Mouse (Mus musculus) forebrain, embryonic 10.5 days (tissue): ENCODE results near the gene Epha2. TPM values are rescaled to one million over a fixed set of nuclear protein-coding genes. Genes with fewer than 3 reads are reported as not detected.

Experiments used
- DNase-seq: peaks from one replicate; pipeline ENCODE4 v3.0.0-alpha.2; 2017; ENCODE audit warnings: low spot score; ENCODE audit errors: extremely low spot score
- H3K27ac ChIP-seq: fragments of 300-500 bp; sonication (generic); 2 replicates; pipeline ENCODE4 v1.5.1; 2016; ENCODE audit warnings: mild to moderate bottlenecking
- H3K27me3 ChIP-seq: fragments of 300-500 bp; sonication (generic); 2 replicates; pipeline ENCODE4 v1.6.1; 2016; ENCODE audit warnings: mild to moderate bottlenecking; ENCODE audit not compliant: poor library complexity, severe bottlenecking
- H3K36me3 ChIP-seq: fragments of 300-500 bp; sonication (generic); replicated peaks from 2 replicates; pipeline ENCODE4 v1.6.1; 2016; ENCODE audit warnings: mild to moderate bottlenecking, moderate library complexity
- H3K4me1 ChIP-seq: fragments of 300-500 bp; sonication (generic); 2 replicates; pipeline ENCODE4 v1.6.1; 2016
- H3K4me3 ChIP-seq: fragments of 300-500 bp; sonication (generic); 2 replicates; pipeline ENCODE4 v1.5.1; 2016; ENCODE audit warnings: mild to moderate bottlenecking, moderate library complexity
- H3K9me3 ChIP-seq: fragments of 300-500 bp; sonication (generic); 2 replicates; pipeline ENCODE4 v1.6.1; 2016; ENCODE audit warnings: mild to moderate bottlenecking, moderate library complexity
- WGBS: fragments of 180-500 bp; shearing (Covaris S2); methylation state at CpG from one replicate; pipeline ENCODE4 v1.1.7; 2016; 5-methylcytosine and 5-hydroxymethylcytosine counted together
- polyA plus RNA-seq: library from polyadenylated mRNA; unstranded; fragments of >200 nt; fragmentation: Nextera tagmentation; extraction: Ambion mirVana; gene quantifications from 2 replicates; pipeline ENCODE4 v1.2.1, GENCODE M21; 2016

Gene Epha2
- 3.3 and 3.7 TPM in 2 replicates for polyA plus RNA-seq

- Histone ChIP-seq H3K9me3 (no peaks in the 10 kb centered on the region), H3K4me3 (peak within 1 kb of the TSS; percentile 84), H3K36me3 (no peaks in the 10 kb centered on the region), H3K27ac (peak within 1 kb of the TSS; percentile 83), H3K4me1 (peaks cover 56% of the 10 kb centered on the region), H3K27me3 (peaks cover 88% of the 10 kb centered on the region)
- peak; percentile 88 for DNase-seq
- under 1% methylated on average over 35 of the region's 35 CpGs for WGBS
Measured at GRCm38 (mm10) chr4:141301116-141301553, at the start of gene Epha2. Epha2 (plus strand) TSS chr4:141301240.

DNA sequence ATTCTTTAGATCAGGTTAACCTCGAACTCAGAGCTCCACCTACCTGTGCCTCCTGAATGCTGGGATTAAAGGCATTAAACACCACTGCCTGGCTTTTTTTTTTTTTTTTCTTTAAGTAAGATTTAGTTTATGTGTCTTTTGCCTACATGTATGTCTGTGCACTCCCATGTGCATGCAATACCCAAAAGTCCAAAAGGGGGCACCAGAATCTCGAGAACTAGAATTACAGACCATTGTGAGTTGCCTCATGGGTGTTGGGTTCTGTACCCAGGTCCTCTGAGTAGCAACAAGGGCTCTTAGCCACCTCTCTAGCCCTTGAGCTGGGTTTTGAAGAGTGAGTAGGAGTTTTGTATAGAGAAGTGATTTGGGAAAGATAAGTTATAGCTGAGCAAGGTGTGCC, 48.4 kb upstream of the Epha2 start:
- peaks cover 48% of the 10 kb centered on the region for H3K27me3 ChIP-seq
- no peaks in the 10 kb centered on the region for H3K36me3 ChIP-seq
- H3K27ac ChIP-seq, result no peak overlapping the region
- peaks cover 24% of the 10 kb centered on the region for H3K4me1 ChIP-seq
- peaks cover 2% of the 10 kb centered on the region; the same call in 1 of the 2 replicates for H3K9me3 ChIP-seq
- 72% methylated on average over 2 of the region's 2 CpGs for WGBS
- no peak for DNase-seq
- H3K4me3 ChIP-seq, result no peak overlapping the region

DNA sequence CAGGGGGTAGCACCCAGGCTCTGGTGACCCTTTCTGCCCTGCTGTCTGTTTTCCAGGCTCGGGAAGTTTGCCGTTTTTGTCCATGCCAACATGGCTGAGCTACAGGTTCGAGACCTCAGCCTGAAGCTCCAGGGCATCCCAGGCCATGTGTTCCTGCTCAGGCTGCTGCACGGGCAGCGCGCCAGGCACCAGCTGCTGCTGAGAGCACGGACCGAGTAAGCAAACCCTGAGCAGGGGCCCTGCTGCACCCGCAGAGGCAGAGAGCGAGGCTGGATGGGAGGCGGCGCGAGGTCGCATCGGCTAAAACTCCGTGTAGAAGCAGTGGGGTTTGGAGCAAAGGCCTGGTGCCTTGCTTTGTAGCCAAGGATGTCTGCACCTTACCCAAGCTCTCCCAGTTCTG, 46.8 kb upstream of the Epha2 start:
- 88% methylated on average over 16 of the region's 16 CpGs for WGBS
- no peak overlapping the region for H3K4me3 ChIP-seq
- H3K27ac ChIP-seq, result peak overlapping the region; percentile 11; the same call in 1 of the 2 replicates
- H3K9me3 ChIP-seq, result peaks cover 2% of the 10 kb centered on the region; the same call in 1 of the 2 replicates
- no peaks in the 10 kb centered on the region for H3K36me3 ChIP-seq
- H3K27me3 ChIP-seq, result peaks cover 32% of the 10 kb centered on the region
- no peak for DNase-seq
- H3K4me1 ChIP-seq, result peaks cover 8% of the 10 kb centered on the region

GRCm38 (mm10) chr4:141257440-141257839, 43.6 kb upstream of the Epha2 start:
- Histone ChIP-seq H3K9me3 (peaks cover 7% of the 10 kb centered on the region; the same call in 1 of the 2 replicates), H3K27ac (no peak overlapping the region), H3K4me3 (no peak overlapping the region), H3K4me1 (0 out of 2 replicates have a peak, but pooled peaks cover 3% of the 10 kb centered on the region), H3K27me3 (peaks cover 9% of the 10 kb centered on the region; the same call in 1 of the 2 replicates), H3K36me3 (no peaks in the 10 kb centered on the region)
- WGBS, result 66% methylated on average over 5 of the region's 5 CpGs
- no peak for DNase-seq

DNA sequence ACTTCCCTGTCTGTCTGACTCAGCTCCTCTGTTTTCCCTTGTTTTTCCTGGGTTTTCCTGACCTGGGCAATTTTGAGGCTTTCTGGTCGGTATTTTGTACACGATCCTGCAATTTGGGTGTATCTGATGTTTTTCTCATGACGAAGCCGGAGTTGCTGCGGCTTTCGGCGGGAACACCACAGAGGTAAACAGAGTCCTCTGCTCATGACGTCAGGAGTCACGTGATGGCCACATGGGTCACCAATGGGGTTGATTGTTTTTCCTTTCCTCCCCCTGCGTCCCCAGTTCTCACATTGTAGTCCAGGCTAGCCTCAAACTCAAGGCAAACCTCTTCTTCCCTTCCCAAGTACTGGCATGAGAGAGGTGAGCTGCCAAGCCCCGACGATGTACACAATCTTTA, 41.6 kb upstream of the Epha2 start:
- Histone ChIP-seq H3K9me3 (peaks cover 7% of the 10 kb centered on the region; the same call in 1 of the 2 replicates), H3K4me3 (no peak overlapping the region)
- WGBS, result 82% methylated on average over 12 of the region's 12 CpGs

GRCm38 (mm10) chr4:141260007-141260723, 40.9 kb upstream of the Epha2 start:
- 81% methylated on average over 16 of the region's 16 CpGs for WGBS
- Histone ChIP-seq H3K9me3 (peaks cover 7% of the 10 kb centered on the region; the same call in 1 of the 2 replicates), H3K4me3 (no peak overlapping the region), H3K4me1 (0 out of 2 replicates have a peak, but pooled peaks cover 3% of the 10 kb centered on the region), H3K36me3 (no peaks in the 10 kb centered on the region), H3K27ac (no peak overlapping the region), H3K27me3 (no peaks in the 10 kb centered on the region; the same call in 1 of the 2 replicates)
- no peak for DNase-seq

More for the DNA sequence above, 41.6 kb upstream of the Epha2 start:
- Histone ChIP-seq H3K4me1 (0 out of 2 replicates have a peak, but pooled peaks cover 3% of the 10 kb centered on the region), H3K27me3 (peaks cover 5% of the 10 kb centered on the region; the same call in 1 of the 2 replicates), H3K27ac (no peak overlapping the region), H3K36me3 (no peaks in the 10 kb centered on the region)
- no peak for DNase-seq

GRCm38 (mm10) chr4:141262906-141263637, 38.0 kb upstream of the Epha2 start:
- H3K4me3 ChIP-seq, result no peak overlapping the region
- H3K36me3 ChIP-seq, result no peaks in the 10 kb centered on the region
- H3K4me1 ChIP-seq, result 0 out of 2 replicates have a peak, but pooled peaks cover 3% of the 10 kb centered on the region
- peaks cover 5% of the 10 kb centered on the region; the same call in 1 of the 2 replicates for H3K9me3 ChIP-seq
- DNase-seq, result no peak
- no peaks in the 10 kb centered on the region; the same call in 1 of the 2 replicates for H3K27me3 ChIP-seq
- 81% methylated on average over 10 of the region's 10 CpGs for WGBS
- H3K27ac ChIP-seq, result no peak overlapping the region

DNA sequence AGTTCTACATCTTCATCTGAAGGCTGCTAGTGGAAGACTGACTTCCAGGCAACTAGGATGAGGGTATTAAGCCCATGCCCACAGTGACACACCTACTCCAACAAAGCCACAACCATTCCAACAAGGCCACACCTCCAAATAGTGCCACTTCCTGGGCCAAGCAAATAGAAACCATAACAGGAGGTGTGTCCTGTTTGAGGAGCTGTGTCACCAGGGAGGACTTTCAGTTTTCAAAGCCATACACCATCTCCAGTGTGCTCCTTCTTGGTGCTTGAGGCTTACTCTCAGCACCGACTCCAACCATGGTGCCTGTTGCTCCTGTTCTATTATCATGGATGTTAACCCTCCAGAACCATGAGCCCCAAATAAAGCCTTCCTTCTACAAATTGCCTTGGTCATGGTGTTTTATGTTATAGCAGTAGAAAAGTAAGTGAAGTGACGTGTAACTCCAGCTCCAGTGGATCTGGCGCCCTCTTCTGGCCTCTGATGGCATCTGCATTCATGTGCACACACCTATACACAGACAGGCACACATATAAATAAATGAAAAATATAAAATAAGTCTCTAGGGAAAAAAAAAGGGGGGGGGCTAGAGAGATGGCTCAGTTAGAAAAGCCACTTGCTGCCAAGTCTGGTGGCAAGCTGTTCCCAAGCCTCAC, 34.9 kb upstream of the Epha2 start:
- peaks cover 8% of the 10 kb centered on the region; the same call in 1 of the 2 replicates for H3K9me3 ChIP-seq
- peaks cover 6% of the 10 kb centered on the region for H3K4me1 ChIP-seq
- peaks cover under 1% of the 10 kb centered on the region; the same call in 1 of the 2 replicates for H3K27me3 ChIP-seq
- H3K4me3 ChIP-seq, result no peak overlapping the region
- no peaks in the 10 kb centered on the region for H3K36me3 ChIP-seq
- 80% methylated on average over 3 of the region's 3 CpGs for WGBS
- no peak for DNase-seq
- no peak overlapping the region for H3K27ac ChIP-seq

DNA sequence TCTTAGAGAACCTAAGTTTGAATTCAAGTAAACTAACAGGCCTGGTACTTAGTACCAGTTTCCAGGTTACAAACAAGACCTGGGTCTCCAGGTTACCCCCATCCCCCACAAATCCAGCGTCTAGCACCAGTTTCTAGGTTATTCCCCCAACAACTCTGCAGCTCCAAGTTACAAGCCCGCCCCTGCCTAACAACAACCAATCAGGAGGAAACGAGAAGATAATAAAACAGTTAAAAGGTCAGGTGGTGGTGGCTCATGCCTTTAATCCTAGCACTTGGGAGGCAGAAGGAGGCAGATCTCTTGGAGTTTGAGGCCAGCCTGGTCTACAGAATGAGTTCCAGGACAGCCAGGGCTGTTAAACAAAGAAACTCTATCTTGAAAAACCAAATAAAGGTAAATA, 33.8 kb upstream of the Epha2 start:
- H3K36me3 ChIP-seq, result no peaks in the 10 kb centered on the region
- peaks cover 3% of the 10 kb centered on the region; the same call in 1 of the 2 replicates for H3K9me3 ChIP-seq
- H3K27ac ChIP-seq, result no peak overlapping the region
- H3K4me1 ChIP-seq, result peaks cover 16% of the 10 kb centered on the region
- H3K4me3 ChIP-seq, result no peak overlapping the region
- 75% methylated on average over 3 of the region's 3 CpGs for WGBS
- DNase-seq, result no peak
- peaks cover 12% of the 10 kb centered on the region for H3K27me3 ChIP-seq

- peaks cover 3% of the 10 kb centered on the region; the same call in 1 of the 2 replicates for H3K9me3 ChIP-seq
- H3K36me3 ChIP-seq, result no peaks in the 10 kb centered on the region
- H3K27ac ChIP-seq, result no peak overlapping the region
- no peak for DNase-seq
- H3K4me3 ChIP-seq, result no peak overlapping the region
- peaks cover 18% of the 10 kb centered on the region for H3K4me1 ChIP-seq
- peaks cover 17% of the 10 kb centered on the region for H3K27me3 ChIP-seq
- WGBS, result 46% methylated on average over 9 of the region's 9 CpGs
Measured at GRCm38 (mm10) chr4:141267837-141268236, 33.2 kb upstream of the Epha2 start.

DNA sequence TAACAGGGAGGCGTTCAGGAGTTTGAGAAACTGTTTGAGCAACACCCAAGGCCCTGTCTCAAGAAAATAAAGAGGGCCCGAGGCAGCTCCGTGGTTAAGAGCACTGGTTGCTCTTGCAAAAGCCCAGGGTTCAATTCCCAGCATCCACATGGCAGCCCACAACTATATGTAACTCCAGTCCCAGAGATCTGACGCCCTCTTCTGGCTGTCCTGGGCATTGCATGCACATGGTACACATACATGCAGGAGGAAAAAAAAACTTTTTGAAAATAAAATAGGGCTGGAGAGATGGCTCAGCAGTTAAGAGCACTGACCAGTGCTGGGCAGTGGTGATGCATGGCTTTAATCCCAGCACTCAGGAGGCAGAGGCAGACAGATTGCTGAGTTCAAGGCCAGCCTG, 32.7 kb upstream of the Epha2 start:
- DNase-seq, result no peak
- Histone ChIP-seq H3K4me3 (no peak overlapping the region), H3K27me3 (peaks cover 23% of the 10 kb centered on the region), H3K36me3 (no peaks in the 10 kb centered on the region), H3K27ac (no peak overlapping the region), H3K4me1 (peaks cover 23% of the 10 kb centered on the region), H3K9me3 (peaks cover 3% of the 10 kb centered on the region; the same call in 1 of the 2 replicates)
- WGBS, result 89% methylated on average over 4 of the region's 4 CpGs

DNA sequence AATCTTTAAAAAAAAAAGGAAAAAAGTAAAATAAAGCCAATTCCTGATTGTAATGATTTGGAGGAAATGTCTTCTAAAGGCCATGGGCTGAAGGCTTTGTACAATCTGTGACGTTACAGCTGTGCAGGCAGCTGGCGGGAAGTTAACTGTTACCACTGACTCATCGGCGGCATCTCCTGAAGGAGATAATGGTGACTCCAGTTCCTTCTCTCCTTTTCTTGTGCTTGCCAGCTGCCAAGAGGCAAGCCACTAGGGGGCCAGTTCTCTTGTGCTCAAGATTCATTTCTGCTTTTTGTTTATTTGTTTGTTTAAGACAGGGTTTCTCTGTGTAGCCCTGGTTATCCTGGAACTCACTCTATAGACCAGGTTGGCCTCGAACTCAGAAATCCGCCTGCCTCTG, 32.0 kb upstream of the Epha2 start:
- WGBS, result 87% methylated on average over 6 of the region's 6 CpGs
- Histone ChIP-seq H3K27ac (no peak overlapping the region), H3K27me3 (peaks cover 30% of the 10 kb centered on the region), H3K36me3 (no peaks in the 10 kb centered on the region), H3K4me1 (peaks cover 28% of the 10 kb centered on the region), H3K4me3 (no peak overlapping the region), H3K9me3 (peaks cover 3% of the 10 kb centered on the region; the same call in 1 of the 2 replicates)
- DNase-seq, result no peak
